Mouse (Mus musculus) right cerebral cortex, postnatal 36 days (tissue): ENCODE results near the gene Msx2.

Source experiments
- DNase-seq, 2 experiments: peaks; one replicate each; pipeline ENCODE4 v3.0.0; 2022; ENCODE audit warnings: low spot score in 2 of 2, mixed read lengths in 1 of 2

Gene Msx2

DNA sequence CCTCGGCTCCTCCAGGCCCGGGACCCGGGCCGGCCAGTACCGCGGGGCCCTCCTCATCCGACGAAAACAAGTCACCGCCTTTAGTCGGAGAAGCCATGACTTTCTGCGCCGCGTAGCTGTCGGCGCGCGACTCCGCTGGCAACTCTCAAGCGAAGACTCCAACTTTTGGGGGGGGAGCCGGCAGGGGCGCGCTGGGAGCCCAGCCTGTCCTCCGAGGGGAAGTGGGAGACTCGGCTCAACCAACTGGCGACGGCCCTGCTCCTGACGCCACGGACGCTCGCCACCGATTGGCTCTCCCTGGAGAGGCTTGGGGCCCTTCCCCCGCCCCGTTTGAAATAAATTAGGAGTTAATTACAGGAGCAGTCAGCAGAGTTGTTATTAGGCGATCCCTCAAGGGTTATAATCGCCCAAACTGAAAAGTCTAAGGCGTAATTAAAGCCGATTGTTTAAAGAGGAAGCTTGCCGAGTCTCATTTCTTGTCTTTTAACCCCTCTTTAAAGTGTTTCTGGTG, at the start of gene Msx2:
Msx2 (minus strand) TSS at position 461 of the 511 bp plus-strand sequence.
- DNase-seq = peak; percentile 11 to 12

GRCm38 (mm10) chr13:53521468-53521867, 48.6 kb upstream of the Msx2 start:
- DNase-seq = no peak

- DNase-seq = no peak
Measured at GRCm38 (mm10) chr13:53520343-53520937, 47.6 kb upstream of the Msx2 start.

- DNase-seq = no peak
Measured at GRCm38 (mm10) chr13:53519727-53520126, 46.9 kb upstream of the Msx2 start.

GRCm38 (mm10) chr13:53518306-53518705, 45.4 kb upstream of the Msx2 start:
- peak; percentile 28 to 34 for DNase-seq

DNA sequence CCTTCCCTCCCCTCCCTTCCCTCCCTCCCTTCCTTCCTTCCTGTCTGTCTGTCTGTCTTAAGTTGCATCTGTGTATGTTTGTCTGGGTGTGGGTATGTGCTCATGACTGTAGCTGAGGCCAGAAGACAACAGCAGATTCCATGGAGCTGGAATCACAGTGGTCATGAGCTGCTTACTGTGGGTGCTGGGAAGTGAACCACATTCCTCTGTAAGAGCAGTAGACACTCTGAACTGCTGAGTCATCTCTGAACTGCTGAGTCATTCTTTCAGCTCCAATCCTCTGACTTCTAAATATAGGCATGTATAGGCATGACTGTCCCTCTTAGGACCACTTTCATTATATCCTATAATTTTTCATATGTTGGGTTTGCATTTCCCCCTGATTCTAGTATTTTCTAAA, 41.7 kb upstream of the Msx2 start:
- no peak for DNase-seq

DNA sequence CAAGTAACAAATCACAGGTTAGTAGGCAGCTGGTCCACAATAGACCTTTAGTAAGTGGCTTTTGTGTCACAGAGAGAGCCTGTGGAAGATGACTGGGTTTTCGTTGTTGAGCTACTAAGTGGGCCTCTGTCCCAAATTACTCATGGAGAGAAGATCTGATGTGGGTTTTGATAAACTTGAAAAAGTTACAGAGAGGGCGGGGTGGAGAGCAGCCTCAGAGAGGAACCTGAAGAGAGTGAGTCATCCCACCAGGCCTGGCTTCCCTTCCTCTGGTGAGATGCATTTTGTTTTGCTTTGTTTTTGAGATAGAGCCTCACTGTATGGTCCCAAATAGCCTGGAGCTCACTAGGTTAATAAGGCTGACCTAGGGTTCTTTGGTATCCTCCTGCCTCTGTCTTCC, 38.5 kb upstream of the Msx2 start:
- DNase-seq = no peak

GRCm38 (mm10) chr13:53502406-53502805, 29.5 kb upstream of the Msx2 start:
- no peak for DNase-seq

GRCm38 (mm10) chr13:53501561-53502253, 28.8 kb upstream of the Msx2 start:
- DNase-seq = no peak

- no peak for DNase-seq
Measured at GRCm38 (mm10) chr13:53501057-53501456, 28.2 kb upstream of the Msx2 start.

GRCm38 (mm10) chr13:53486512-53486911, 13.6 kb upstream of the Msx2 start:
- DNase-seq = no peak

DNA sequence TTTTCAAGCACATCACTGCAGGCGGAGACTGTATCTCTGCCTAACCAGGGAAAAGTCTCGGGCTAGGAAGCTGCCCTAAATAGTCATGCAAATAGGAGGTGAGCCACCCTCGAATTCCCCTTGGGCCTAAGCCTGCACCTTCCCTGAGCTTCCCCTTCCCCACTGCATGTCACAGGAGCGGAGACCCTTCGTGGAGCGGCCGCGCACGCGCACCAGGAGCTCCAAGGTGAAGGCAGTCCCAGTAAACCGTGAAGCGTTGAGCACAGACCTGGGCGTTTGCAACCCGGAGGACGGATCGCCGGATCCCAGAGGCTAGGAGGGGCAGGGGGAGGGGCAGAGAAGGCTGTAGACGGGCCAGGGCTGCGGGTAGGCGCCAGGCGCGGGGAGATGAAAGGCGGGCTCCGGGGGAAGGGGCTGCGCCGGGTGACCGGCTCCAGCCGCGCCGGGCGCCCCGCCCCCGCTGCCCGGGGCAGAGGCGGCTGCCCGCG, 2.9 kb upstream of the Msx2 start:
- DNase-seq = no peak

GRCm38 (mm10) chr13:53474491-53474890, 1.6 kb upstream of the Msx2 start:
- no peak for DNase-seq

DNA sequence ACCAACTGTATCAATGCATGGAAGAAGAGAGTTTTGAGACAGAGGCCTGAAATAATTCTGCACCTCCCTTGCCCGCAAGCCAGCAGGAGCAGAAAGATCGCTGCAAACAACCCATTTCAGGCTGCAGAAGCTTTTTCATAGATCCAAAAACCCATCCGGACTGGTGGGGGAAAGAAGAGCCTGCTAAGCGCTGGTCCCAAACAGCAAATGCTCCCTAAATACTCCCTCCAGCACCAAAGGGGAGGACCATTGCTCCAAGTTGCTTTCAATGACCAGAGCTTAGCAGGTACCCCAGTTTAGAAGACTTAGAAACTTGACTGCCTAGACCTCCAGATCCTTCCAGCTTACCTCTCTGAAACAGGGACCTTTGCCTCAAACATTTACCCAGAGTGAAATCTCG, 1.1 kb upstream of the Msx2 start:
- DNase-seq = no peak

DNA sequence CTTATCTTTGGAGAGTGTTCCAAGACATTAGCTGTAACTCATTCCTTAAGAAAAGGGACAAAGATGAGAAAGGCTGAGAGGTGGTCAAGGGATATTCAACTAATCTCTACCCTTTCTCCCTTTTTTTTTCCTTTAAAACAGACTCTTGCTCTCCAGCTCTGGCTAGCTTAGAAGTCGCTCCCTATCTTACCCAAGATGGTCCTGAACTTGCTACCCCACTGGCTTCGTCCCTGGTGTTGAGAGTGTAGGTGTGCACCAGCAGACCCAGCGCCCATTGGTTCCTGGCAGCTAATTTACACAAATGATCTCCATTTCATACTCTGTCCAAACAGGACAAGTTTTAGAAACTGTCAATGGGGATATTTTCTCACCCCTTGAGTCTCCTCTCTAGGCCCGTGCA, 417 bp upstream of the Msx2 start:
- DNase-seq = no peak

DNA sequence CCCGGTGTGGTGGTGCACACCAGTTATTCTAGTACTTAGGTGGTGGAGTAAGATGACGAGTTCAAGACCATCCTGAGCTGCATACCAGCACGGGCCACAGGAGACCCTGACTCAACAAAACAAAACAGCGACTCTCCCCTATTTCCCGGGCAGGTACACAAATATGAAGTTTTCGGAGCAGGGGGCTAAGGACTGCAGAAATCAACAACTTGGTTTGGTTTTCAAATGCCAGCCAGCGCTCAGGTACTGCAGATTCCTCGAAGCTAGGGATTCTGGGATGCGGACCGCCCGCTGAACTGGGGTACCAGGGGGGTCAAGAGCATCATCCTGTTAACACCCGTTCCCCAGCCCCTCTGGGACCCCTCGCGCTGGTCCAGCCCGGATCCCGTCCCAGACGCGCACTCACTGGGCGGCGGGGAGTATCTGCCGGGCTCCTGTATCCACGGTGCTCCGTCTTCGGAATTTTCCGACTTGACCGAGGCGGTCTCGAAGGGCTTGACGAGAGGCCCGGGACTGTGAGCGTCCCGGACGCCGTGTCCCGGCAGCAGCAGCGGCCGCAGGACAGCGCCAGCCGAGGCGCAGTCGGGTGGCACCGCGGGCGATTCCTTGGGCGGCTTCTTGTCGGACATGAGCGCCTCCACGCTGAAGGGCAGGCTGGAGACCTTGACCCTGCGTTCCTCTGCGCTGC, 804 bp downstream of the Msx2 start:
- DNase-seq = no peak

DNA sequence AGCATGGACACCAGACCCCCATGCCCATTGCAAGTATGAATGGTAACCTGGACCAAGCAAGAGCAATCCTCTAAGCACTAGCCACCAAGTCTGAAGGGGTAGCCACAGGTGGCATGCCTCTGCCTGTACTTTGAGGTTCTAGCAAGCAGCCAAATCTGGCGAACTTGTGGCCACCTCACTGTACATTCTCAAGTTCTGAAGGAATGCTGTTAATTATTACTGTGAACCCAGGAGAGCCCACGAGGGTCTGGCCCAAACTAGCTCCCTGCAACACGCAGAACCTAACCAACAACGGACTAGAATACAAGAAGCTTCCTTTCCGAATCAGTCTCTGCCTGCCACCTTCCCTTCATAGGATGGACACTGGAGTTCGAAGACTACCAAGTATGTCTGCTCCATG, 1.5 kb downstream of the Msx2 start:
- DNase-seq = no peak

DNA sequence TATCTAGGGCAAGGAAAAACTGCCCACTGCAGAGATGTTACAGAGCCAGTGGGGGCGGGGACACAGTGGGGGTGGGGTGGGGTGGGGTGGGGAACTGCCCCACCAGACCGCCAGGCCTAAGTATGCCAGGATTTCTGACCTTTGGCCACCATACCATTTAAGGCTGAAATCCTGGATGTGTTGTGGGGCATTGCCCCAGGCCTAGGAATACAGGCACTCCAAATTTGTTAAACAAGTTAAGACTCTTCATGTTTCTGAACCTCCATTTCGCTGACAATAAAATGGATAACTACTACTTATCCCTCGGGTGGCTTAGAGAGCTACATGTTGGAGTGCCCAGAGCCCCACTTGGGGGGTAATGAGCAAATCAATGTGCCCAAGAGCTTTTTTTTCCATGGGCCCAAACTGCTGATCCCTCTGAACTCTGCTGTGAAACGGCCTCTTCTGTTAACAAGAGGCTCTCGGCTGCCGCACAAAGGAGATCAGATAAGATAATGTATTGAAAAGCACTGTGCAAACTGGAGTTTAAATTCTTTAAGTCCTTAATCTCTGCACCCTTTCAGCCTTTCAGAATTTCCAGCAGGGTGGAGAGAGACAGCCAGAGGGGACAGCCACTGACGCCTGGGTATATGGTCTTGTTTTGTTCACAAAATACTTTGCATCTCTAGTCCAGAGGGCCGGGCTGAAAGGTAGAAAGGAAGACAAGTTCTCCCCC, 2.3 kb downstream of the Msx2 start:
- DNase-seq = no peak

GRCm38 (mm10) chr13:53469756-53470155, 3.1 kb downstream of the Msx2 start:
- DNase-seq = no peak

DNA sequence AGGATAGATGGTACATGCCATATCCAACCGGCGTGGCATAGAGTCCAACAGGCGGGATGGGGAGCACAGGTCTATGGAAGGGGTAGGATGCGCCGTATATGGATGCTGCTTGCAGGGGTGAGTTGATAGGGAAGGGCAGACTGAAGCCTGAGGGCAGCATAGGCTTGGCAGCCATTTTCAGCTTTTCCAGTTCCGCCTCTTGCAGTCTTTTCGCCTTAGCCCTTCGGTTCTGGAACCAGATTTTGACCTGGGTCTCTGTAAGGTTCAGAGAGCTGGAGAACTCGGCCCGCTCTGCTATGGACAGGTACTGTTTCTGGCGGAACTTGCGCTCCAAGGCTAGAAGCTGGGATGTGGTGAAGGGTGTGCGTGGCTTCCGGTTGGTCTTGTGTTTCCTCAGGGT, 4.7 kb downstream of the Msx2 start:
- no peak for DNase-seq

DNA sequence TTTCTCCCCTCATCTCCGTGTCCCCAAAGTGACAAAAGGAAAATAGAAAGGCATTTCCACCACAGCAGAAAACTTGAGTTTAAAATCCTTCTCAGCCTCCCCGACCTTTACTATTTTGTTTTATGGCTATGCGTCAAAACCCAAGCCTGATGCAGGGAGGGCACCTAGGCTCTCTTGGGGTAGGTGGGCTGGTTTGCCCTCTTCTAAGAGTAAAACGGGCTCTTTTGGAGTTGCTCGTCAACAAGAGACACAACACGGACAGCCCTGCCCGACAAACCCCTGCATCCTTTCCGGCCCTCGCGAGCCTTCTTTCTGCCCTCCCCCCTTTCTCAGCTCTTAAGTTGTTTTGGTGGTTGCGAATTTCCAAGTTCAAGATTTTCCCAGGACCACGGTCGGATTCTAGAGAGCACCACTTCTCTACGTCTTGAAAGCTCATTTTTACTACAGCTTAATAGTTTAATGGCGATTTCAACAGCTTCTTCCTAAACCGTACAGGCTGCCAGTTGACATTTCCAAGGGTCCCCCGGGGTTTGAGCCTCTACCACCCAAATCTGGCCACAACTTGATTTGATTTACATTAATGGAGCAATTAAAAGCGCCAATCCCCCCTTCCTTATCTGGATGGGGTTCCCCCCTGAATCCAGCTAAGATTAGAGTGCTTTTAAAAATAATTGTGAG, 6.5 kb downstream of the Msx2 start:
- DNase-seq = no peak
